Mouse (Mus musculus) myocyte (in vitro differentiated cells): Measurements from ENCODE around the gene Anks1b. TPM values are rescaled to one million over a fixed set of nuclear protein-coding genes. Genes with fewer than 3 reads are reported as not detected.

Source experiments
- H3K27me3 ChIP-seq: one replicate; pipeline ENCODE4 v1.6.1; 2011; ENCODE audit not compliant: control insufficient read depth, insufficient read depth, insufficient read length
- H3K36me3 ChIP-seq: one replicate; pipeline ENCODE4 v1.6.1; 2011; ENCODE audit not compliant: control insufficient read depth, insufficient read depth
- H3K4me2 ChIP-seq: one replicate; pipeline ENCODE4 v1.6.1; 2011; ENCODE audit warnings: low read depth, control low read depth
- H3K4me3 ChIP-seq: one replicate; pipeline ENCODE4 v1.5.1; 2011; ENCODE audit warnings: mild to moderate bottlenecking, control low read depth, moderate library complexity
- H3K79me2 ChIP-seq: one replicate; pipeline ENCODE4 v1.6.1; 2011; ENCODE audit not compliant: control insufficient read depth, insufficient read depth
- H3ac ChIP-seq: one replicate; pipeline ENCODE4 v1.6.1; 2011; ENCODE audit not compliant: control insufficient read depth, insufficient read length
- CEBPB ChIP-seq: IDR thresholded peaks from 2 replicates; pipeline ENCODE4 v1.6.1; 2011; ENCODE audit warnings: mild to moderate bottlenecking, moderate library complexity; ENCODE audit not compliant: poor library complexity, insufficient read depth, severe bottlenecking
- E2F4 ChIP-seq: IDR thresholded peaks from one replicate; pipeline ENCODE4 v1.6.1; 2011; ENCODE audit warnings: mild to moderate bottlenecking, control low read depth, moderate library complexity; ENCODE audit not compliant: insufficient read depth
- MAX ChIP-seq: IDR thresholded peaks from one replicate; pipeline ENCODE4 v1.6.1; 2011; ENCODE audit warnings: low read depth, mild to moderate bottlenecking, control low read depth
- MYOD1 ChIP-seq, 3 experiments: IDR thresholded peaks; one replicate each; pipeline ENCODE4 v1.6.1; 2011; ENCODE audit warnings: control low read depth in 2 of 3, low read depth in 2 of 3, mild to moderate bottlenecking in 2 of 3, moderate library complexity in 1 of 3; ENCODE audit not compliant: insufficient read length in 2 of 3, control insufficient read depth in 1 of 3
- MYOG ChIP-seq, 3 experiments: IDR thresholded peaks; one replicate each; pipeline ENCODE4 v1.6.1; 2011; ENCODE audit warnings: control low read depth in 2 of 3, low read depth in 2 of 3, mild to moderate bottlenecking in 2 of 3; ENCODE audit not compliant: insufficient read length in 2 of 3, control insufficient read depth in 1 of 3, insufficient read depth in 1 of 3
- POLR2A ChIP-seq: IDR thresholded peaks from one replicate; pipeline ENCODE4 v1.6.1; 2011; ENCODE audit warnings: low read depth, mild to moderate bottlenecking, control low read depth, moderate library complexity; ENCODE audit not compliant: insufficient read length
- POLR2AphosphoS2 ChIP-seq: IDR thresholded peaks from one replicate; pipeline ENCODE4 v1.6.1; 2011; ENCODE audit warnings: low read depth, control low read depth; ENCODE audit not compliant: insufficient read length
- REST ChIP-seq: IDR thresholded peaks from one replicate; pipeline ENCODE4 v1.6.1; 2011; ENCODE audit warnings: mild to moderate bottlenecking, control low read depth, moderate library complexity; ENCODE audit not compliant: insufficient read depth, insufficient read length
- SRF ChIP-seq: IDR thresholded peaks from one replicate; pipeline ENCODE4 v1.6.1; 2011; ENCODE audit warnings: low read depth; ENCODE audit not compliant: control insufficient read depth, insufficient read length
- TCF12 ChIP-seq: IDR thresholded peaks from one replicate; pipeline ENCODE4 v1.6.1; 2011; ENCODE audit warnings: mild to moderate bottlenecking, control low read depth; ENCODE audit not compliant: poor library complexity, insufficient read depth, severe bottlenecking
- TCF3 ChIP-seq: IDR thresholded peaks from one replicate; pipeline ENCODE4 v1.6.1; 2011; ENCODE audit warnings: low read depth, control low read depth; ENCODE audit not compliant: insufficient read length
- USF1 ChIP-seq: IDR thresholded peaks from one replicate; pipeline ENCODE4 v1.6.1; 2011; ENCODE audit warnings: low read depth, mild to moderate bottlenecking, control low read depth, moderate library complexity
- polyA plus RNA-seq: library from polyadenylated mRNA; unstranded; fragments of >200 nt; fragmentation: generic; extraction: Trizol; gene quantifications from one replicate; pipeline ENCODE4 v1.2.1, GENCODE M21; 2012; ENCODE audit warnings: missing spikeins

Anks1b gene
- polyA plus RNA-seq, 1 experiment = 0.13 TPM

DNA sequence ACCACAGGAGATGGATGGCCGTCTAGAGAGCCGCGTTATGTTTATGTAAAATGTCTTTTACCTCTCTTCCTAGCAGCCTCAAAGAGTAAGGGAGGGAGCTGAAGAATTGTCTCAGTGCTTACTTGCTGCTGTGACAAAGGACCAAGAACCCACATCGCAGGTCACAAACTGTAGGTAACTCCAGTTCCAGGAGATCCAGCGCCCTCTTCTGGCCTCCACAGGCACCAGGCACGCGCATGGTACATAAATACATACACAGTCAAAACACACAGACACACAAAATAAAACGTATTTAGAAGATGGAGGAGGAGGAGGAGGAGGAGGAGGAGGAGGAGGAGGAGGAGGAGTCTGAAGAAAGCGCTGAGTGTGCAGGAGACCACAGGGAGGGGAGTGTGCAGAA, 845.4 kb downstream of the Anks1b start:
- Histone ChIP-seq H3K27me3 (no peaks in the 10 kb centered on the region), H3K4me3 (no peak overlapping the region), H3ac (no peak overlapping the region), H3K79me2 (no peaks in the 10 kb centered on the region), H3K4me2 (no peak overlapping the region), H3K36me3 (no peaks in the 10 kb centered on the region)
- no peak for TF ChIP-seq TCF3
- TF ChIP-seq CEBPB = no peak
- no peak for TF ChIP-seq TCF12
- TF ChIP-seq REST = no peak
- no peak for TF ChIP-seq POLR2AphosphoS2
- TF ChIP-seq E2F4 = no peak
- no peak for TF ChIP-seq MYOD1 (IDR thresholded peaks at IDR 0.05; ENCODE audit: control insufficient read depth in 1 of 3, insufficient read length in 2 of 3, low read depth in 2 of 3)
- no peak for TF ChIP-seq POLR2A
- TF ChIP-seq MAX = no peak
- TF ChIP-seq MYOG (IDR thresholded peaks at IDR 0.05; ENCODE audit: control insufficient read depth in 1 of 3, insufficient read depth in 1 of 3, insufficient read length in 2 of 3, low read depth in 2 of 3) = no peak
- TF ChIP-seq SRF = no peak
- no peak for TF ChIP-seq USF1

DNA sequence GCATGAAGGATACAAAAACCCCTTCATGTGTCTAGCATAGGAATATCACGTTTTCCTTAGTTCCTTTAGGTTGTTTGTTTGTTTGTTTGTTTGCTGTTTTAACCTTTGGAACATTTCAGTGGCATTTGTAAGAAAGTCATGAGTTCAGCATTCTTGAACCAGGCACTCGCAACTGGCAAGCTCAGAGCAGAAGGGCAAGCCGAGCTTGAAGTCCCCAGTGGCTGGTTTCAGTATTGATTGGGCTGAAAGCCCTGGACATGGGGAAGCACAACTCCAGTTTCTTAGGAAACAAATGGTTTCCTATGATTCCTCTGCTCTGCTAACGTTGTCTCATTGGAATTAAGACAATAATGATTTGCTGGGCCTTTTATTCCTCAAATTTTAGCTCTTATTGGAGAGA, 846.7 kb downstream of the Anks1b start:
- no peak overlapping the region for H3K4me3 ChIP-seq
- TF ChIP-seq REST (no peak), TCF12 (no peak), SRF (no peak), POLR2A (no peak), POLR2AphosphoS2 (no peak)
- H3K4me2 ChIP-seq = no peak overlapping the region
- H3K36me3 ChIP-seq = no peaks in the 10 kb centered on the region
- H3K79me2 ChIP-seq = no peaks in the 10 kb centered on the region
- no peaks in the 10 kb centered on the region for H3K27me3 ChIP-seq
- no peak overlapping the region for H3ac ChIP-seq

DNA sequence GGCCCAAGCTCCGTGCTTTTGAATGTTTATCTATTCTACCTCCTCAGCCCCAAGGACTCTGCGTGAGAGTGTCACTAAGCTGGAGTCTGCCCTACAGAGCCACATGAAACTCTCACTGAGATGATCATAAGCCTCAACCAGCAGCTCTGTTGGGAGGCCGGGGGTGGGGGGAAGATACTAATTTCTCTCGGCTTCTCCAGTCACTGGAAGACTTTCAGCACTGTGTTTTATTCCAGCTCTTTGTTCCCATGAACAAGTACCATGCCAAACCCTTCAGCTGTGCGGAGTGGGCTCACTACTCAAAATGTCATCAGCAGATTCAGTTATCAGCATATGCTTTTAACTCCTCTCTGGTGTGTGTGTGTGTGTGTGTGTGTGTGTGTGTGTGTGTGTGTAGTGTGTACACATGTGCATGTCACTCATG, 849.8 kb downstream of the Anks1b start:
- H3ac ChIP-seq = no peak overlapping the region
- no peak overlapping the region for H3K4me3 ChIP-seq
- no peaks in the 10 kb centered on the region for H3K79me2 ChIP-seq
- no peaks in the 10 kb centered on the region for H3K36me3 ChIP-seq
- H3K27me3 ChIP-seq = peaks cover 3% of the 10 kb centered on the region
- H3K4me2 ChIP-seq = no peak overlapping the region
- TF ChIP-seq POLR2AphosphoS2 = no peak
- TF ChIP-seq E2F4 = no peak
- no peak for TF ChIP-seq MYOD1 (IDR thresholded peaks at IDR 0.05; ENCODE audit: control insufficient read depth in 1 of 3, insufficient read length in 2 of 3, low read depth in 2 of 3)
- TF ChIP-seq REST = no peak
- no peak for TF ChIP-seq TCF12
- no peak for TF ChIP-seq MAX
- no peak for TF ChIP-seq POLR2A
- no peak for TF ChIP-seq SRF
- TF ChIP-seq CEBPB = no peak
- no peak for TF ChIP-seq MYOG (IDR thresholded peaks at IDR 0.05; ENCODE audit: control insufficient read depth in 1 of 3, insufficient read depth in 1 of 3, insufficient read length in 2 of 3, low read depth in 2 of 3)
- no peak for TF ChIP-seq TCF3
- TF ChIP-seq USF1 = no peak

DNA sequence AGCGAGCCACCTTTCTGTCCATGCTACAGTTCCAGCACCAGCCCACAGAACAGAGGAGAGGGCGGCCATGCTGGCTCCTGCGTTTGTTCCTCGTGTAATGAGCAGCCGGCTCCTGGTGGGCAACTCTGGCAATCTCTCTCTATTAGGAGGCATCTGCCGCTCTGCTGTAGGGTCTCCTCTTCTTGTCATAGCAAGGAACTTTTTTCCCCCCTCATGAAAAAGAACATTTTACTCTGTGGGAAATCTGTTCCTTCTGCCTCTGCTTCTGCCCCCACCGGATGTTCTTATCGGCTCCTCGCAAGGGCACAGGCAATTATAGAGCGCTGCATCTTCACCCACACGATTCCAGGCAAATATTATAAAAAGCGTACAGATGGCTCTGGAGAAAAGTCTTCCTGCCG, 850.6 kb downstream of the Anks1b start:
- H3K4me2 ChIP-seq = no peak overlapping the region
- H3K4me3 ChIP-seq = no peak overlapping the region
- no peaks in the 10 kb centered on the region for H3K36me3 ChIP-seq
- H3K79me2 ChIP-seq = no peaks in the 10 kb centered on the region
- peaks cover 3% of the 10 kb centered on the region for H3K27me3 ChIP-seq
- no peak for TF ChIP-seq E2F4
- no peak for TF ChIP-seq POLR2A
- no peak for TF ChIP-seq TCF3
- TF ChIP-seq POLR2AphosphoS2 = no peak
- no peak for TF ChIP-seq MYOD1 (IDR thresholded peaks at IDR 0.05; ENCODE audit: control insufficient read depth in 1 of 3, insufficient read length in 2 of 3, low read depth in 2 of 3)
- no peak overlapping the region for H3ac ChIP-seq

DNA sequence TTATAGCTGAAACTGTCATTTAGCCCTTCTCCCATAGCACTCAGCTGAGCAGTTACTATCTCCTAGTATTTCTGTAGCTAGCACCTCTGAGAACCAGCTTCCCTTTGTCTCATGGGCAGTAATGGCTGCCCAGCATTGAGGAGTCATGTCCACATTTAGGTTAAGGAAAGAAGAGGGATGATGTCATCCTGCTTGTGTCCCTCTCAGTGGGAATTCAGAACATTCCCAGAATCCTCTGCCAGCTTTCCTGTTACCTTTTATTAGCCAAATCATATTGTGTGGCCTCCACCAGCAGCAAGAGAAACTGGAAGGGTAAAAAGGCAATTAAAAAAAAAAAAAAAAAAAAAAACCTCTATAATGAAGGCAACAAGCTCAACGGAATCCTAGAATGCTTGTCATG, 851.6 kb downstream of the Anks1b start:
- H3K27me3 ChIP-seq = peaks cover 3% of the 10 kb centered on the region
- no peaks in the 10 kb centered on the region for H3K36me3 ChIP-seq
- no peaks in the 10 kb centered on the region for H3K79me2 ChIP-seq
- H3ac ChIP-seq = no peak overlapping the region
- no peak overlapping the region for H3K4me3 ChIP-seq
- no peak for TF ChIP-seq MAX
- TF ChIP-seq E2F4 = no peak
- TF ChIP-seq REST = no peak
- no peak for TF ChIP-seq SRF
- no peak overlapping the region for H3K4me2 ChIP-seq
